Mouse (Mus musculus): ENCODE measurements at regions not wholly inside any gene's neighbourhood (a gene's known extent, or its start where the extent isn't known, plus 50 kb on each side); places are given as distances from the start of the nearest gene placed in this dataset.

GRCm38 (mm10) chr14:66442576-66442975, 433.6 kb upstream of the Gulo start:
- Histone ChIP-seq H3K9ac (no peak overlapping the region), H3K36me3 (no peaks in the 10 kb centered on the region), H3K27me3 (replicated peaks) (no peaks in the 10 kb centered on the region), H3K4me3 (no peak overlapping the region), H3K9me3 (peaks cover 4% of the 10 kb centered on the region; the same call in 1 of the 2 replicates), H3K4me1 (0 out of 2 replicates have a peak, but pooled peaks cover 9% of the 10 kb centered on the region), H3K4me2 (no peak overlapping the region), H3K27ac (replicated peaks) (no peak overlapping the region)
- 31% methylated on average over 1 of the region's 1 CpGs for WGBS
- ATAC-seq (ENCODE audit: extremely low read depth, insufficient number of reproducible peaks, low FRiP score, low TSS enrichment): no peak

- Histone ChIP-seq H3K4me2 (no peak overlapping the region), H3K27ac (replicated peaks) (no peak overlapping the region), H3K36me3 (no peaks in the 10 kb centered on the region), H3K9me3 (peaks cover 4% of the 10 kb centered on the region; the same call in 1 of the 2 replicates), H3K4me1 (0 out of 2 replicates have a peak, but pooled peaks cover 9% of the 10 kb centered on the region), H3K4me3 (no peak overlapping the region), H3K9ac (no peak overlapping the region), H3K27me3 (replicated peaks) (no peaks in the 10 kb centered on the region)
- 42% methylated on average over 4 of the region's 4 CpGs for WGBS
- no peak for ATAC-seq (ENCODE audit: extremely low read depth, insufficient number of reproducible peaks, low FRiP score, low TSS enrichment)
Measured at GRCm38 (mm10) chr14:66441825-66442224, 432.8 kb upstream of the Gulo start.

GRCm38 (mm10) chr14:66438572-66438971, 429.6 kb upstream of the Gulo start:
- H3K4me2 ChIP-seq: peak overlapping the region; percentile 21; the same call in 1 of the 2 replicates
- H3K4me1 ChIP-seq: 0 out of 2 replicates have a peak, but pooled peaks cover 9% of the 10 kb centered on the region
- WGBS: 61% methylated on average over 1 of the region's 1 CpGs
- no peaks in the 10 kb centered on the region for H3K27me3 ChIP-seq (replicated peaks)
- H3K4me3 ChIP-seq: no peak overlapping the region
- H3K9ac ChIP-seq: no peak overlapping the region
- H3K9me3 ChIP-seq: no peaks in the 10 kb centered on the region
- no peak for ATAC-seq (ENCODE audit: extremely low read depth, insufficient number of reproducible peaks, low FRiP score, low TSS enrichment)
- H3K27ac ChIP-seq (replicated peaks): peak overlapping the region; percentile 51
- no peaks in the 10 kb centered on the region for H3K36me3 ChIP-seq

GRCm38 (mm10) chr14:66438001-66438400, 429.0 kb upstream of the Gulo start:
- WGBS: 42% methylated on average over 1 of the region's 1 CpGs
- no peak overlapping the region for H3K9ac ChIP-seq
- H3K4me1 ChIP-seq: 0 out of 2 replicates have a peak, but pooled peaks cover 9% of the 10 kb centered on the region
- H3K27ac ChIP-seq (replicated peaks): peak overlapping the region; percentile 51
- no peaks in the 10 kb centered on the region for H3K27me3 ChIP-seq (replicated peaks)
- no peak for ATAC-seq (ENCODE audit: extremely low read depth, insufficient number of reproducible peaks, low FRiP score, low TSS enrichment)
- H3K4me2 ChIP-seq: peak overlapping the region; percentile 21; the same call in 1 of the 2 replicates
- no peaks in the 10 kb centered on the region for H3K36me3 ChIP-seq
- no peaks in the 10 kb centered on the region for H3K9me3 ChIP-seq
- no peak overlapping the region for H3K4me3 ChIP-seq

GRCm38 (mm10) chr14:66431630-66432029, 422.6 kb upstream of the Gulo start:
- no peak for ATAC-seq (ENCODE audit: extremely low read depth, insufficient number of reproducible peaks, low FRiP score, low TSS enrichment)
- Histone ChIP-seq H3K4me2 (no peak overlapping the region), H3K9me3 (no peaks in the 10 kb centered on the region), H3K36me3 (no peaks in the 10 kb centered on the region), H3K9ac (no peak overlapping the region), H3K27me3 (replicated peaks) (no peaks in the 10 kb centered on the region), H3K4me3 (no peak overlapping the region), H3K27ac (replicated peaks) (no peak overlapping the region), H3K4me1 (no peaks in the 10 kb centered on the region)
- 65% methylated on average over 5 of the region's 5 CpGs for WGBS

GRCm38 (mm10) chr14:66424141-66424540, 415.1 kb upstream of the Gulo start:
- Histone ChIP-seq H3K4me3 (no peak overlapping the region), H3K4me2 (no peak overlapping the region), H3K9me3 (0 out of 2 replicates have a peak, but pooled peaks cover 2% of the 10 kb centered on the region), H3K4me1 (no peaks in the 10 kb centered on the region), H3K27me3 (replicated peaks) (peaks cover 5% of the 10 kb centered on the region; the same call in 1 of the 2 replicates), H3K36me3 (no peaks in the 10 kb centered on the region), H3K9ac (no peak overlapping the region), H3K27ac (replicated peaks) (no peak overlapping the region)
- WGBS: 16% methylated on average over 5 of the region's 5 CpGs
- ATAC-seq (ENCODE audit: extremely low read depth, insufficient number of reproducible peaks, low FRiP score, low TSS enrichment): no peak

Measured in heart, embryonic 13.5 days (tissue).